Mouse (Mus musculus) testis, adult 2 months (tissue): ENCODE measurements around the gene Tubal3.

ENCODE experiments used
- CTCF ChIP-seq: fragments of 200-500 bp; IDR thresholded peaks from 2 replicates; pipeline ENCODE4 v1.5.1; 2012; ENCODE audit warnings: low read depth, mild to moderate bottlenecking, inconsistent platforms, low read length, moderate library complexity; ENCODE audit not compliant: control insufficient read depth, insufficient read depth, insufficient replicate concordance
- POLR2A ChIP-seq: fragments of 200-500 bp; IDR thresholded peaks from 2 replicates; pipeline ENCODE4 v1.6.1; 2012; ENCODE audit warnings: low read depth, mild to moderate bottlenecking, inconsistent platforms, low read length, moderate library complexity; ENCODE audit not compliant: control insufficient read depth

DNA sequence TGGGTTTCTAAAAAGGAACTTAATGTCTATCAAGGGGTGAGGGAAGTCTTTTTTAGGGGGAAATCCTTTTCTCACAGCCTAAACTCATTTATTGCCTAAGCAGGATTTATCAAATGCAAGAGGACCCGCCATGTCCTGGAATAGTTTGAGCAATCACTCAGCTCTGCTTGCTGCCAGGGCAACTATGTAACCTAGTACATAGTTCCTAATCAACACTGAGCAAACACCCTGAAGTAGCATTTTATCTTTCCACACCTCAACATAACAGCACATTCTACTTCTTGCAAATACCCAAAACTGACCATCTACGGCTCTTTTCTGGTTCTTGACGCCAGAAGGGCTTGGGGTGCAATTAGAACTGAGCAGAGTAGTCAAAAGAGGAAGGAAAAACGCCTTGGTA is 9.8 kb upstream of the Tubal3 start:
- no peak for TF ChIP-seq CTCF
- no peak for TF ChIP-seq POLR2A
